In genomic region chr11:90363406-90363805, GRCm38 (mm10) we compare ENCODE assay signal across 10 mouse cellular contexts. TPM values are rescaled to one million over a fixed set of nuclear protein-coding genes. Genes with fewer than 3 reads are reported as not detected.
A peak's percentile ranks its signal among the peaks of the same experiment; 100 is the strongest.
DNase-seq lines count a peak whose midpoint lies in the region; TF ChIP-seq lines count a peak whose summit lies in the region.
"Had no signal": no experiment of that assay in that cellular context is flagged by ENCODE, and none has a peak within 500 bp of the region (broad histone marks: within the 10 kb centered on the region; RNA-seq: fewer than 3 reads in every experiment).

No protein-coding gene starts in this region.

- H3K4me3 ChIP-seq in liver, adult 2 months (ENCODE audit: insufficient read depth, low read depth, low read length), result no peak overlapping the region
- H3K4me3 ChIP-seq: heart, embryonic 13.5 days; myocyte had no signal

- H3K36me3 ChIP-seq in liver, adult 2 months (ENCODE audit: control insufficient read depth, insufficient read depth, low read length), result no peaks in the 10 kb centered on the region
- H3K36me3 ChIP-seq: heart, embryonic 13.5 days had no signal

- H3K9ac ChIP-seq in liver, adult 2 months (ENCODE audit: low read depth, low read length), result no peak overlapping the region
- H3K9ac ChIP-seq: heart, embryonic 13.5 days had no signal

- TF ChIP-seq POLR2A in liver, adult 2 months (IDR thresholded peaks at IDR 0.05; ENCODE audit: extremely low read depth, insufficient read depth, low read length), result no peak

- intact Hi-C loops in left cerebral cortex, postnatal 14 days (cut with DNase I), result no loop called here
- intact Hi-C loops in left cerebral cortex, postnatal 36 days (cut with DNase I), result no loop called here

- no peaks in the 10 kb centered on the region for H3K27me3 ChIP-seq in liver, adult 2 months (ENCODE audit: control insufficient read depth, insufficient read depth, low read length)
- H3K27me3 ChIP-seq: heart, embryonic 13.5 days had no signal

- peaks cover 30% of the 10 kb centered on the region for H3K4me1 ChIP-seq in liver, adult 2 months (ENCODE audit: control insufficient read depth, insufficient read depth, low read length)

- peak; percentile 55 for DNase-seq in cerebellum, adult 9-10 months
- DNase-seq in cerebellum, adult 8-10 months, result no peak
- peak; percentile 52 to 58 for DNase-seq in left cerebral cortex, postnatal 14 days (ENCODE audit: low spot score in 2 of 2)
- DNase-seq in left cerebral cortex, adult 8-10 months (ENCODE audit: low spot score in 2 of 2), result no peak
- peak; percentile 36 for DNase-seq in c-Kit-positive CD71-negative TER-119-negative erythroid progenitor cells, embryonic 14.5 days (ENCODE audit: low read depth)
- DNase-seq in liver, adult 2 months (ENCODE audit: extremely low read depth, low read depth, low spot score), result no peak
- peak; percentile 47 for DNase-seq in thymus, postnatal 0 days (ENCODE audit: low spot score)
- no peak for DNase-seq in left cerebral cortex, postnatal 36 days (ENCODE audit: low spot score in 2 of 2)

- peaks cover 3% of the 10 kb centered on the region; the same call in 1 of the 2 replicates for H3K79me2 ChIP-seq in liver, adult 2 months (ENCODE audit: control insufficient read depth, insufficient read depth, low read length)

- WGBS in liver, adult 2 months, result 13% methylated on average over 3 of the region's 3 CpGs

- peak; percentile 42; the same call in 1 of the 2 replicates for TF ChIP-seq CTCF in liver, adult 2 months (IDR thresholded peaks at IDR 0.05; ENCODE audit: low read depth, low read length)

- peak overlapping the region; percentile 37 for H3K27ac ChIP-seq in liver, adult 2 months (replicated peaks; ENCODE audit: insufficient read depth, low read depth, low read length)
- H3K27ac ChIP-seq: heart, embryonic 13.5 days had no signal

RNA-seq across cellular contexts. Expression of gene Hlf, which starts 27.3 kb away (rescaled TPM):
- total RNA-seq in left cerebral cortex, postnatal 14 days (2021), result 10 to 100 TPM; 82.2 to 96.9 TPM
- total RNA-seq in left cerebral cortex, adult 8-10 months (2022), result 100 to 1,000 TPM; 132 to 146 (median 139) TPM
- total RNA-seq in liver, adult 2 months (2014; rRNA removed), result 12.1 and 13.7 TPM in 2 replicates
- polyA plus RNA-seq in liver, adult 2 months (2012; rRNA removed), result 18.3 and 25.2 TPM in 2 replicates
- polyA plus RNA-seq in thymus, postnatal 0 days (2015; fragmentation: Nextera tagmentation; extraction: Ambion mirVana), result 0.72 and 0.85 TPM in 2 replicates
- total RNA-seq in left cerebral cortex, postnatal 36 days (2021), result 100 to 1,000 TPM; 134 to 138 TPM

Comparison
In these comparisons a context has a peak if more than half of its experiments do, and no peak if none do; other contexts are left out.
1. DNase-seq: peak in cerebellum, adult 9-10 months (single experiment), left cerebral cortex, postnatal 14 days (2 of 2), c-Kit-positive CD71-negative TER-119-negative erythroid progenitor cells, embryonic 14.5 days (single experiment) and thymus, postnatal 0 days (single experiment); none in cerebellum, adult 8-10 months (single experiment), left cerebral cortex, adult 8-10 months (0 of 2), liver, adult 2 months (single experiment) and left cerebral cortex, postnatal 36 days (0 of 2).